Mouse (Mus musculus) liver, embryonic 15.5 days (tissue): ENCODE measurements around the gene Ostf1. TPM values are rescaled to one million over a fixed set of nuclear protein-coding genes. Genes with fewer than 3 reads are reported as not detected.

ENCODE experiments used
- ATAC-seq: fragments of 200-750 bp; cut with Nextera tagmentation; 2 replicates; pipeline ENCODE4 v1.8.0; 2017; ENCODE audit warnings: moderate number of reproducible peaks, mild to moderate bottlenecking, moderate library complexity; ENCODE audit not compliant: insufficient read depth
- H3K27ac ChIP-seq: fragments of 300-500 bp; sonication (generic); replicated peaks from 2 replicates; pipeline ENCODE4 v1.5.1; 2015; ENCODE audit warnings: mild to moderate bottlenecking, inconsistent platforms
- H3K27me3 ChIP-seq: fragments of 300-500 bp; sonication (generic); 2 replicates; pipeline ENCODE4 v1.6.1; 2015; ENCODE audit warnings: mild to moderate bottlenecking, inconsistent platforms
- H3K36me3 ChIP-seq: fragments of 300-500 bp; sonication (generic); replicated peaks from 2 replicates; pipeline ENCODE4 v1.6.1; 2015; ENCODE audit warnings: moderate library complexity, mild to moderate bottlenecking, inconsistent platforms
- H3K4me1 ChIP-seq: fragments of 300-500 bp; sonication (generic); replicated peaks from 2 replicates; pipeline ENCODE4 v1.6.1; 2015; ENCODE audit warnings: inconsistent platforms
- H3K4me2 ChIP-seq: fragments of 300-500 bp; sonication (generic); 2 replicates; pipeline ENCODE4 v1.6.1; 2015; ENCODE audit warnings: moderate library complexity, mild to moderate bottlenecking, inconsistent platforms
- H3K4me3 ChIP-seq: fragments of 300-500 bp; sonication (generic); replicated peaks from 2 replicates; pipeline ENCODE4 v1.5.1; 2015; ENCODE audit warnings: mild to moderate bottlenecking, inconsistent platforms
- H3K9ac ChIP-seq: fragments of 300-500 bp; sonication (generic); 2 replicates; pipeline ENCODE4 v1.6.1; 2015; ENCODE audit warnings: moderate library complexity, mild to moderate bottlenecking, inconsistent platforms
- H3K9me3 ChIP-seq: fragments of 300-500 bp; sonication (generic); replicated peaks from 2 replicates; pipeline ENCODE4 v1.6.1; 2016; ENCODE audit warnings: inconsistent platforms
- WGBS: fragments of 180-500 bp; shearing (Covaris S2); methylation state at CpG from one replicate; pipeline ENCODE4 v1.1.7; 2015; ENCODE audit warnings: mixed read lengths; ENCODE audit not compliant: insufficient replicate concordance; 5-methylcytosine and 5-hydroxymethylcytosine counted together
- polyA plus RNA-seq: library from polyadenylated mRNA; unstranded; fragments of >200 nt; fragmentation: Nextera tagmentation; extraction: Ambion mirVana; gene quantifications from 2 replicates; pipeline ENCODE4 v1.2.1, GENCODE M21; 2015

The Ostf1 gene
- 64.6 and 66.5 TPM in 2 replicates for polyA plus RNA-seq

GRCm38 (mm10) chr19:18631644-18632219 is at the start of gene Ostf1, which contains the start of gene Nmrk1:
Gene Ostf1, minus strand, starts transcription at chr19:18631823.
Gene Nmrk1, plus strand, starts transcription at chr19:18631950.
- Histone ChIP-seq H3K27ac (peak within 1 kb of the TSS; percentile 87), H3K9me3 (no peaks in the 10 kb centered on the region), H3K4me2 (peak within 1 kb of the TSS; percentile 93), H3K9ac (peak within 1 kb of the TSS; percentile 85), H3K4me3 (peak within 1 kb of the TSS; percentile 97), H3K27me3 (no peaks in the 10 kb centered on the region), H3K36me3 (no peaks in the 10 kb centered on the region), H3K4me1 (peaks cover 39% of the 10 kb centered on the region)
- WGBS = under 1% methylated on average over 51 of the region's 51 CpGs
- peak; percentile 99 for ATAC-seq

GRCm38 (mm10) chr19:18673116-18673515 is 41.5 kb upstream of the Ostf1 start:
- 58% methylated on average over 4 of the region's 4 CpGs for WGBS
- peak overlapping the region; percentile 86; the same call in 1 of the 2 replicates for H3K9ac ChIP-seq
- H3K4me3 ChIP-seq = peak overlapping the region; percentile 83

GRCm38 (mm10) chr19:18672498-18672897 is 40.9 kb upstream of the Ostf1 start:
- H3K36me3 ChIP-seq = no peaks in the 10 kb centered on the region
- H3K4me2 ChIP-seq = peak overlapping the region; percentile 81
- ATAC-seq = no peak
- no peaks in the 10 kb centered on the region for H3K27me3 ChIP-seq
- H3K4me3 ChIP-seq = peak overlapping the region; percentile 83
- peak overlapping the region; percentile 86 for H3K9ac ChIP-seq
- 55% methylated on average over 3 of the region's 3 CpGs for WGBS
- peaks cover 34% of the 10 kb centered on the region for H3K4me1 ChIP-seq
- H3K27ac ChIP-seq = 0 out of 2 replicates have a peak overlapping the region, but pooled peaks have one; percentile 90
- no peaks in the 10 kb centered on the region for H3K9me3 ChIP-seq

More at GRCm38 (mm10) chr19:18673116-18673515, 41.5 kb upstream of the Ostf1 start:
- Histone ChIP-seq H3K27me3 (no peaks in the 10 kb centered on the region), H3K9me3 (no peaks in the 10 kb centered on the region), H3K36me3 (no peaks in the 10 kb centered on the region), H3K4me2 (peak overlapping the region; percentile 81), H3K27ac (no peak overlapping the region), H3K4me1 (peaks cover 34% of the 10 kb centered on the region)
- no peak for ATAC-seq

GRCm38 (mm10) chr19:18671056-18671741 is 39.6 kb upstream of the Ostf1 start:
- peak overlapping the region; percentile 81 for H3K4me2 ChIP-seq
- peak overlapping the region; percentile 83 for H3K4me3 ChIP-seq
- no peaks in the 10 kb centered on the region for H3K9me3 ChIP-seq
- H3K27ac ChIP-seq = peak overlapping the region; percentile 90
- under 1% methylated on average over 64 of the region's 64 CpGs for WGBS
- peak; percentile 78 for ATAC-seq
- no peaks in the 10 kb centered on the region for H3K36me3 ChIP-seq
- H3K4me1 ChIP-seq = peaks cover 34% of the 10 kb centered on the region
- peak overlapping the region; percentile 86 for H3K9ac ChIP-seq
- H3K27me3 ChIP-seq = no peaks in the 10 kb centered on the region

GRCm38 (mm10) chr19:18670608-18671007 is 39.0 kb upstream of the Ostf1 start, which contains the start of gene Carnmt1:
Gene Carnmt1, plus strand, starts transcription at chr19:18670764.
- Histone ChIP-seq H3K9ac (peak within 1 kb of the TSS; percentile 86), H3K27me3 (no peaks in the 10 kb centered on the region), H3K9me3 (no peaks in the 10 kb centered on the region), H3K27ac (peak within 1 kb of the TSS; percentile 90), H3K4me1 (peaks cover 34% of the 10 kb centered on the region), H3K4me2 (peak within 1 kb of the TSS; percentile 81), H3K4me3 (peak within 1 kb of the TSS; percentile 83), H3K36me3 (no peaks in the 10 kb centered on the region)
- peak; percentile 94 for ATAC-seq
- under 1% methylated on average over 51 of the region's 58 CpGs for WGBS

- ATAC-seq = no peak
- H3K4me1 ChIP-seq = peaks cover 26% of the 10 kb centered on the region
- H3K9me3 ChIP-seq = no peaks in the 10 kb centered on the region
- H3K27me3 ChIP-seq = no peaks in the 10 kb centered on the region
- no peak overlapping the region for H3K4me2 ChIP-seq
- 83% methylated on average over 7 of the region's 7 CpGs for WGBS
- H3K4me3 ChIP-seq = no peak overlapping the region
- H3K9ac ChIP-seq = no peak overlapping the region
- 0 out of 2 replicates have a peak overlapping the region, but pooled peaks have one; percentile 0 for H3K27ac ChIP-seq
- H3K36me3 ChIP-seq = no peaks in the 10 kb centered on the region
Measured at GRCm38 (mm10) chr19:18669551-18669950, 37.9 kb upstream of the Ostf1 start.

- Histone ChIP-seq H3K4me1 (peaks cover 12% of the 10 kb centered on the region), H3K9ac (no peak overlapping the region), H3K4me2 (no peak overlapping the region), H3K27me3 (no peaks in the 10 kb centered on the region), H3K9me3 (no peaks in the 10 kb centered on the region), H3K36me3 (no peaks in the 10 kb centered on the region), H3K27ac (no peak overlapping the region), H3K4me3 (no peak overlapping the region)
- 75% methylated on average over 7 of the region's 7 CpGs for WGBS
- no peak for ATAC-seq
Measured at GRCm38 (mm10) chr19:18666966-18667365, 35.3 kb upstream of the Ostf1 start.

GRCm38 (mm10) chr19:18663904-18664303 is 32.3 kb upstream of the Ostf1 start:
- H3K36me3 ChIP-seq = no peaks in the 10 kb centered on the region
- no peak for ATAC-seq

GRCm38 (mm10) chr19:18661683-18662082 is 30.1 kb upstream of the Ostf1 start:
- ATAC-seq = no peak
- Histone ChIP-seq H3K27ac (no peak overlapping the region), H3K4me3 (no peak overlapping the region), H3K4me1 (peaks cover 3% of the 10 kb centered on the region), H3K9me3 (no peaks in the 10 kb centered on the region), H3K27me3 (no peaks in the 10 kb centered on the region), H3K9ac (no peak overlapping the region), H3K4me2 (no peak overlapping the region), H3K36me3 (no peaks in the 10 kb centered on the region)
- 20% methylated on average over 1 of the region's 1 CpGs for WGBS

More at GRCm38 (mm10) chr19:18663904-18664303, 32.3 kb upstream of the Ostf1 start:
- WGBS = 31% methylated on average over 2 of the region's 2 CpGs
- Histone ChIP-seq H3K9ac (no peak overlapping the region), H3K4me3 (no peak overlapping the region), H3K27ac (no peak overlapping the region), H3K9me3 (no peaks in the 10 kb centered on the region), H3K4me1 (peaks cover 3% of the 10 kb centered on the region), H3K27me3 (no peaks in the 10 kb centered on the region), H3K4me2 (no peak overlapping the region)

- 83% methylated on average over 3 of the region's 3 CpGs for WGBS
Measured at GRCm38 (mm10) chr19:18660466-18660865, 28.8 kb upstream of the Ostf1 start.

GRCm38 (mm10) chr19:18659349-18659748 is 27.7 kb upstream of the Ostf1 start:
- Histone ChIP-seq H3K9ac (no peak overlapping the region), H3K27me3 (no peaks in the 10 kb centered on the region), H3K4me3 (no peak overlapping the region), H3K27ac (no peak overlapping the region), H3K9me3 (no peaks in the 10 kb centered on the region), H3K4me2 (no peak overlapping the region), H3K36me3 (no peaks in the 10 kb centered on the region), H3K4me1 (peaks cover 8% of the 10 kb centered on the region)
- WGBS = 0% methylated on average over 1 of the region's 1 CpGs
- ATAC-seq = peak; percentile 68

More at GRCm38 (mm10) chr19:18660466-18660865, 28.8 kb upstream of the Ostf1 start:
- ATAC-seq = no peak
- Histone ChIP-seq H3K27me3 (no peaks in the 10 kb centered on the region), H3K9ac (no peak overlapping the region), H3K36me3 (no peaks in the 10 kb centered on the region), H3K4me3 (no peak overlapping the region), H3K4me1 (peaks cover 3% of the 10 kb centered on the region), H3K4me2 (no peak overlapping the region), H3K9me3 (no peaks in the 10 kb centered on the region), H3K27ac (no peak overlapping the region)
